Mouse (Mus musculus): Measurements from ENCODE around the gene Gstcd. TPM values are rescaled to one million over a fixed set of nuclear protein-coding genes. Genes with fewer than 3 reads are reported as not detected.

Gstcd gene
- total RNA-seq (2014; fragmentation: Nextera tagmentation) (59.9 and 64.0 TPM in 2 replicates), total RNA-seq (2017) (24.5 and 24.7 TPM in 2 replicates), polyA plus RNA-seq (2012) (11.8 and 14.9 TPM in 2 replicates)

- H3K4me3 ChIP-seq (ENCODE audit: low read depth, low read length) = peak within 1 kb of the TSS; percentile 97
- TF ChIP-seq GATA1 (IDR thresholded peaks at IDR 0.05; ENCODE audit: borderline replicate concordance, low read length) (no peak), CTCF (IDR thresholded peaks at IDR 0.05; ENCODE audit: low read depth, low read length) (no peak), POLR2AphosphoS5 (IDR thresholded peaks at IDR 0.05; ENCODE audit: insufficient replicate concordance, low read depth, low read length) (no peak), GATA2 (IDR thresholded peaks at IDR 0.05; ENCODE audit: borderline replicate concordance, low read depth, low read length) (no peak), TAL1 (conservative IDR thresholded peaks at IDR 0.05; ENCODE audit: low read depth, low read length) (no peak)
- H3K4me1 ChIP-seq (ENCODE audit: insufficient read depth, low read depth, low read length) = peaks cover 27% of the 10 kb centered on the region
- H3K27me3 ChIP-seq (ENCODE audit: insufficient read depth, low read length) = no peaks in the 10 kb centered on the region
- peaks cover 18% of the 10 kb centered on the region for H3K36me3 ChIP-seq (replicated peaks)
- no peaks in the 10 kb centered on the region for H3K9me3 ChIP-seq (replicated peaks)
- DNase-seq (ENCODE audit: low spot score) = peak; percentile 70
- peak; percentile 85 for ATAC-seq (ENCODE audit: extremely low read depth, insufficient number of reproducible peaks, low FRiP score, poor library complexity, severe bottlenecking)
Measured at GRCm38 (mm10) chr3:133091664-133092273, at the start of gene Gstcd, which contains the start of gene Ints12. Gene Gstcd, minus strand, starts transcription at chr3:133092033. Gene Ints12, plus strand, starts transcription at chr3:133091840.

- DNase-seq (ENCODE audit: low spot score) = no peak
- H3K9me3 ChIP-seq (replicated peaks) = no peaks in the 10 kb centered on the region
Measured at GRCm38 (mm10) chr3:133132611-133133010, 40.8 kb upstream of the Gstcd start.

GRCm38 (mm10) chr3:133131372-133131771 is 39.5 kb upstream of the Gstcd start:
- Histone ChIP-seq H3K4me1 (ENCODE audit: insufficient read depth, low read depth, low read length) (peaks cover 9% of the 10 kb centered on the region; the same call in 1 of the 2 replicates), H3K27me3 (ENCODE audit: insufficient read depth, low read length) (no peaks in the 10 kb centered on the region), H3K9me3 (replicated peaks) (no peaks in the 10 kb centered on the region), H3K36me3 (replicated peaks) (no peaks in the 10 kb centered on the region), H3K4me3 (ENCODE audit: low read depth, low read length) (no peak overlapping the region)
- no peak for TF ChIP-seq GATA1 (IDR thresholded peaks at IDR 0.05; ENCODE audit: borderline replicate concordance, low read length)
- no peak for TF ChIP-seq GATA2 (IDR thresholded peaks at IDR 0.05; ENCODE audit: borderline replicate concordance, low read depth, low read length)
- no peak for TF ChIP-seq POLR2AphosphoS5 (IDR thresholded peaks at IDR 0.05; ENCODE audit: insufficient replicate concordance, low read depth, low read length)
- TF ChIP-seq CTCF (IDR thresholded peaks at IDR 0.05; ENCODE audit: low read depth, low read length) = no peak
- TF ChIP-seq TAL1 (conservative IDR thresholded peaks at IDR 0.05; ENCODE audit: low read depth, low read length) = no peak
- ATAC-seq (ENCODE audit: extremely low read depth, insufficient number of reproducible peaks, low FRiP score, poor library complexity, severe bottlenecking) = no peak
- no peak for DNase-seq (ENCODE audit: low spot score)

More at GRCm38 (mm10) chr3:133132611-133133010, 40.8 kb upstream of the Gstcd start:
- Histone ChIP-seq H3K27me3 (ENCODE audit: insufficient read depth, low read length) (no peaks in the 10 kb centered on the region), H3K4me3 (ENCODE audit: low read depth, low read length) (no peak overlapping the region), H3K36me3 (replicated peaks) (no peaks in the 10 kb centered on the region), H3K4me1 (ENCODE audit: insufficient read depth, low read depth, low read length) (peaks cover 12% of the 10 kb centered on the region; the same call in 1 of the 2 replicates)
- ATAC-seq (ENCODE audit: extremely low read depth, insufficient number of reproducible peaks, low FRiP score, poor library complexity, severe bottlenecking) = no peak
- TF ChIP-seq CTCF (IDR thresholded peaks at IDR 0.05; ENCODE audit: low read depth, low read length) (no peak), TAL1 (conservative IDR thresholded peaks at IDR 0.05; ENCODE audit: low read depth, low read length) (no peak)

GRCm38 (mm10) chr3:133113281-133113680 is 21.4 kb upstream of the Gstcd start:
- H3K27me3 ChIP-seq (ENCODE audit: insufficient read depth, low read length) = no peaks in the 10 kb centered on the region
- DNase-seq (ENCODE audit: low spot score) (no peak), ATAC-seq (ENCODE audit: extremely low read depth, insufficient number of reproducible peaks, low FRiP score, poor library complexity, severe bottlenecking) (no peak)
- peaks cover 17% of the 10 kb centered on the region for H3K4me1 ChIP-seq (ENCODE audit: insufficient read depth, low read depth, low read length)
- no peak overlapping the region for H3K4me3 ChIP-seq (ENCODE audit: low read depth, low read length)
- H3K9me3 ChIP-seq (replicated peaks) = no peaks in the 10 kb centered on the region
- TF ChIP-seq POLR2AphosphoS5 (IDR thresholded peaks at IDR 0.05; ENCODE audit: insufficient replicate concordance, low read depth, low read length) = no peak
- TF ChIP-seq GATA2 (IDR thresholded peaks at IDR 0.05; ENCODE audit: borderline replicate concordance, low read depth, low read length) = no peak
- no peak for TF ChIP-seq GATA1 (IDR thresholded peaks at IDR 0.05; ENCODE audit: borderline replicate concordance, low read length)
- TF ChIP-seq CTCF (IDR thresholded peaks at IDR 0.05; ENCODE audit: low read depth, low read length) = no peak
- TF ChIP-seq TAL1 (conservative IDR thresholded peaks at IDR 0.05; ENCODE audit: low read depth, low read length) = no peak
- peaks cover 15% of the 10 kb centered on the region for H3K36me3 ChIP-seq (replicated peaks)

GRCm38 (mm10) chr3:133111741-133112140 is 19.9 kb upstream of the Gstcd start:
- Histone ChIP-seq H3K27me3 (ENCODE audit: insufficient read depth, low read length) (no peaks in the 10 kb centered on the region), H3K9me3 (replicated peaks) (no peaks in the 10 kb centered on the region), H3K4me3 (ENCODE audit: low read depth, low read length) (no peak overlapping the region), H3K4me1 (ENCODE audit: insufficient read depth, low read depth, low read length) (peaks cover 14% of the 10 kb centered on the region), H3K36me3 (replicated peaks) (peaks cover 28% of the 10 kb centered on the region)
- DNase-seq (ENCODE audit: low spot score) = no peak
- TF ChIP-seq GATA2 (IDR thresholded peaks at IDR 0.05; ENCODE audit: borderline replicate concordance, low read depth, low read length) (no peak), POLR2AphosphoS5 (IDR thresholded peaks at IDR 0.05; ENCODE audit: insufficient replicate concordance, low read depth, low read length) (no peak), GATA1 (IDR thresholded peaks at IDR 0.05; ENCODE audit: borderline replicate concordance, low read length) (no peak), TAL1 (conservative IDR thresholded peaks at IDR 0.05; ENCODE audit: low read depth, low read length) (no peak), CTCF (IDR thresholded peaks at IDR 0.05; ENCODE audit: low read depth, low read length) (no peak; the same call in 1 of the 2 replicates)
- peak; percentile 66 for ATAC-seq (ENCODE audit: extremely low read depth, insufficient number of reproducible peaks, low FRiP score, poor library complexity, severe bottlenecking)

- Histone ChIP-seq H3K4me1 (ENCODE audit: insufficient read depth, low read depth, low read length) (peaks cover 4% of the 10 kb centered on the region), H3K27me3 (ENCODE audit: insufficient read depth, low read length) (no peaks in the 10 kb centered on the region), H3K9me3 (replicated peaks) (no peaks in the 10 kb centered on the region), H3K4me3 (ENCODE audit: low read depth, low read length) (no peak overlapping the region), H3K36me3 (replicated peaks) (peaks cover 42% of the 10 kb centered on the region)
- DNase-seq (ENCODE audit: low spot score) (no peak), ATAC-seq (ENCODE audit: extremely low read depth, insufficient number of reproducible peaks, low FRiP score, poor library complexity, severe bottlenecking) (no peak)
- TF ChIP-seq POLR2AphosphoS5 (IDR thresholded peaks at IDR 0.05; ENCODE audit: insufficient replicate concordance, low read depth, low read length) (no peak), TAL1 (conservative IDR thresholded peaks at IDR 0.05; ENCODE audit: low read depth, low read length) (no peak), GATA1 (IDR thresholded peaks at IDR 0.05; ENCODE audit: borderline replicate concordance, low read length) (no peak), CTCF (IDR thresholded peaks at IDR 0.05; ENCODE audit: low read depth, low read length) (no peak), GATA2 (IDR thresholded peaks at IDR 0.05; ENCODE audit: borderline replicate concordance, low read depth, low read length) (no peak)
Measured at GRCm38 (mm10) chr3:133109844-133110243, 18.0 kb upstream of the Gstcd start.

Data from G1E (cell line).